Mouse (Mus musculus) heart, adult 2 months (tissue): ENCODE measurements around the gene Zfp3.

ENCODE experiments used
- CTCF ChIP-seq: fragments of 200-600 bp; IDR thresholded peaks from 2 replicates; pipeline ENCODE4 v1.8.1; 2022; ENCODE audit warnings: antibody characterized with exemption, mild to moderate bottlenecking, moderate library complexity
- EP300 ChIP-seq: fragments of 200-500 bp; IDR thresholded peaks from 2 replicates; pipeline ENCODE4 v1.6.1; 2011; ENCODE audit warnings: low read depth, low read length, control low read depth; ENCODE audit not compliant: insufficient read depth
- POLR2A ChIP-seq: fragments of 200-500 bp; IDR thresholded peaks from 2 replicates; pipeline ENCODE4 v1.6.1; 2011; ENCODE audit warnings: mild to moderate bottlenecking, low read depth, low read length, control low read depth; ENCODE audit not compliant: insufficient read depth

DNA sequence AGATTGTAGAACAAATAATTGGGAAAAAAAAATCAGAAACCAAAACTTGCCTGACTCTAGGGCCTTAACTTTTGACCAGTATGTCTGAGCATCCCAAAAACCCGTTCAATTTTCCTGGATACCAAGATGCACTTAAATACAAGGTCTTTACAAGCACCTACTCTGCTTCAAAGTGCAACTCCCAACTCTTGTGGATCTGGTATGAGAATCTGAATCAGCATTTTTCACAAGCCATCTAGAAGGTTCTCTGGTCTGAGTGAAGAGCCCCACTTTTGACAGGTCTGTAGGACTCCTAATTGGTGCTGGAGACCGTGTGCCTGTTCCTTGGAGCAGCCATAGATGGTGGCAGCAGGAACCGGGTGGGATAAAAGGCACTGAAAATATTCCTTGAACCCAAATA is 40.4 kb downstream of the Zfp3 start:
- no peak for TF ChIP-seq CTCF
- no peak for TF ChIP-seq EP300
- TF ChIP-seq POLR2A, result no peak
